Mouse (Mus musculus) midbrain, embryonic 10.5 days (tissue): Measurements from ENCODE around the gene P3h2. TPM values are rescaled to one million over a fixed set of nuclear protein-coding genes. Genes with fewer than 3 reads are reported as not detected.
A peak's percentile ranks its signal among the peaks of the same experiment; 100 is the strongest.

Experiments used
- DNase-seq: peaks from one replicate; pipeline ENCODE4 v3.0.0-alpha.2; 2017; ENCODE audit warnings: low spot score
- H3K27ac ChIP-seq: fragments of 300-500 bp; sonication (generic); replicated peaks from 2 replicates; pipeline ENCODE4 v1.5.1; 2016; ENCODE audit warnings: mild to moderate bottlenecking
- H3K27me3 ChIP-seq: fragments of 300-500 bp; sonication (generic); 2 replicates; pipeline ENCODE4 v1.6.1; 2016; ENCODE audit warnings: low read depth, mild to moderate bottlenecking; ENCODE audit not compliant: poor library complexity, severe bottlenecking
- H3K36me3 ChIP-seq: fragments of 300-500 bp; sonication (generic); 2 replicates; pipeline ENCODE4 v1.6.1; 2016; ENCODE audit warnings: mild to moderate bottlenecking, moderate library complexity
- H3K4me1 ChIP-seq: fragments of 300-500 bp; sonication (generic); 2 replicates; pipeline ENCODE4 v1.6.1; 2016
- H3K4me3 ChIP-seq: fragments of 300-500 bp; sonication (generic); 2 replicates; pipeline ENCODE4 v1.5.1; 2016; ENCODE audit warnings: mild to moderate bottlenecking, moderate library complexity
- H3K9me3 ChIP-seq: fragments of 300-500 bp; sonication (generic); replicated peaks from 2 replicates; pipeline ENCODE4 v1.6.1; 2016; ENCODE audit warnings: mild to moderate bottlenecking
- WGBS: fragments of 180-500 bp; shearing (Covaris S2); methylation state at CpG from one replicate; pipeline ENCODE4 v1.1.7; 2016; 5-methylcytosine and 5-hydroxymethylcytosine counted together
- polyA plus RNA-seq: library from polyadenylated mRNA; unstranded; fragments of >200 nt; fragmentation: Nextera tagmentation; extraction: Ambion mirVana; gene quantifications from 2 replicates; pipeline ENCODE4 v1.2.1, GENCODE M21; 2016

The P3h2 gene
- polyA plus RNA-seq, 1 experiment from 2014 or later = 2.7 TPM

- no peaks in the 10 kb centered on the region for H3K9me3 ChIP-seq
- no peaks in the 10 kb centered on the region for H3K27me3 ChIP-seq
- 97% methylated on average over 1 of the region's 1 CpGs for WGBS
- no peak for DNase-seq
- H3K36me3 ChIP-seq = no peaks in the 10 kb centered on the region
- H3K4me3 ChIP-seq = no peak overlapping the region
- 0 out of 2 replicates have a peak, but pooled peaks cover 5% of the 10 kb centered on the region for H3K4me1 ChIP-seq
- H3K27ac ChIP-seq = no peak overlapping the region
These were observed 17.3 kb downstream of the P3h2 start for GRCm38 (mm10) chr16:26088240-26088639.

DNA sequence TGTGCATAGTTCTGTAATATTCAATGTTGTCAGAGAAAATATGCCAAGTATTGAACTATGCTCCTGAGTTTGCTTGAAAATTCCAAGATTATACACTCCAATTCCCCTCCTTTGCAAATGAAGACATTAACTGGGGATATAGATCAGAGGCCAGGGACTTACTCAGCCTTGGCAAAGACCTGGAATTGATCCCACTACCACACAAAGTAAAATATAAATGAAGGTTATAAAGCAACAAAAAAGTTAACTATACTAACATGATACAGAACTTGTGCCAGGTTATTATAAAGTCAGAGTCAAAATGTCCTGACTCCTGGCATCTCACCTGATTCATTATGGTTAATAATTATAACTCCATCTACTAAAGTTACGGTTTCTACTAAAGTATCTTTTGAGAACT is 18.6 kb downstream of the P3h2 start:
- DNase-seq = no peak
- 93% methylated on average over 1 of the region's 1 CpGs for WGBS
- Histone ChIP-seq H3K4me1 (0 out of 2 replicates have a peak, but pooled peaks cover 9% of the 10 kb centered on the region), H3K9me3 (no peaks in the 10 kb centered on the region), H3K27ac (no peak overlapping the region), H3K4me3 (no peak overlapping the region), H3K27me3 (no peaks in the 10 kb centered on the region), H3K36me3 (no peaks in the 10 kb centered on the region)

GRCm38 (mm10) chr16:26085160-26085559 is 20.4 kb downstream of the P3h2 start:
- Histone ChIP-seq H3K27ac (no peak overlapping the region), H3K4me3 (no peak overlapping the region), H3K27me3 (no peaks in the 10 kb centered on the region), H3K4me1 (0 out of 2 replicates have a peak, but pooled peaks cover 9% of the 10 kb centered on the region), H3K36me3 (no peaks in the 10 kb centered on the region), H3K9me3 (no peaks in the 10 kb centered on the region)
- WGBS = 37% methylated on average over 2 of the region's 2 CpGs
- DNase-seq = no peak

- H3K36me3 ChIP-seq = no peaks in the 10 kb centered on the region
- H3K4me1 ChIP-seq = peaks cover 25% of the 10 kb centered on the region
- no peak overlapping the region for H3K4me3 ChIP-seq
- H3K9me3 ChIP-seq = no peaks in the 10 kb centered on the region
- H3K27ac ChIP-seq = no peak overlapping the region
- H3K27me3 ChIP-seq = no peaks in the 10 kb centered on the region
- DNase-seq = no peak
- WGBS = 89% methylated on average over 1 of the region's 1 CpGs
These were observed 22.8 kb downstream of the P3h2 start for GRCm38 (mm10) chr16:26082831-26083230.

DNA sequence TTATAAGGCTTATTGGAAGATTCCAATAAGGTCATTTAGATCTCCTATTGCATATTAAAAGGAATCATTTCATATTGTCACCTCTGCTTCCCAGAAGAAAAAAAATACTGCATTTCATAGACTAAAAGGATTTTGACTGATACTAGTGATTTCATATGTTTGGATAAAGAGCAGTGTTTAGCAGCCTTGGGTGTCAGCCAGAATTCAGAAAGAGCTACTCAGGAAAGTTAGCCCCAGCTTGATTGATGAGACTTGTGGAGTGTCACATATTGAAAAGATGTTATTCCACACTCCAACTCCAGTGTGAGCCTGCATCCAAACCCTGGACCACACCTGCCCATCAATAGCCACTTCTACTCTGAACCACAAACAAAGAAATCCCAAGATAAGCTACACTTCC is 23.2 kb downstream of the P3h2 start:
- DNase-seq = no peak
- H3K4me3 ChIP-seq = no peak overlapping the region
- no peaks in the 10 kb centered on the region for H3K36me3 ChIP-seq
- H3K9me3 ChIP-seq = no peaks in the 10 kb centered on the region
- H3K27me3 ChIP-seq = no peaks in the 10 kb centered on the region
- H3K27ac ChIP-seq = no peak overlapping the region
- H3K4me1 ChIP-seq = peaks cover 29% of the 10 kb centered on the region

- WGBS = 5% methylated on average over 7 of the region's 7 CpGs
These were observed 26.6 kb downstream of the P3h2 start for GRCm38 (mm10) chr16:26078923-26079351.

DNA sequence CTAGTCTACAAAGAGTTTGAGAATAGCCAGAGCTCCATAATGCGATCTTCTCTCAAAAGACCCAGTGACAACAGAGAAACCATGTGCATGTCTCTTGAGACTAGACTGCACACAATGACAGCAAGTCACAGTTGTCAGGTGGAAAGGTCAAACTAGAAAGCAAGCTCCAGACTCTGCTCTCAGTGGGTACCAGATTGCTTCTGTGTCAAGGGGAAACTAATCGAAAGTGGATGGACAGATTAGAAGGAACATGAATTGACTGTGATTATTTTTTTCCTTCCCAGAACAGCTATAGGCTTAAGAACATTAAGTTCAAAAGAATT is 27.5 kb downstream of the P3h2 start:
- WGBS = 35% methylated on average over 2 of the region's 2 CpGs

More at GRCm38 (mm10) chr16:26078923-26079351, 26.6 kb downstream of the P3h2 start:
- peak; percentile 48 for DNase-seq
- no peaks in the 10 kb centered on the region for H3K36me3 ChIP-seq
- no peaks in the 10 kb centered on the region for H3K27me3 ChIP-seq
- peaks cover 29% of the 10 kb centered on the region for H3K4me1 ChIP-seq
- no peaks in the 10 kb centered on the region for H3K9me3 ChIP-seq
- H3K27ac ChIP-seq = no peak overlapping the region; the same call in 1 of the 2 replicates
- H3K4me3 ChIP-seq = no peak overlapping the region

DNA sequence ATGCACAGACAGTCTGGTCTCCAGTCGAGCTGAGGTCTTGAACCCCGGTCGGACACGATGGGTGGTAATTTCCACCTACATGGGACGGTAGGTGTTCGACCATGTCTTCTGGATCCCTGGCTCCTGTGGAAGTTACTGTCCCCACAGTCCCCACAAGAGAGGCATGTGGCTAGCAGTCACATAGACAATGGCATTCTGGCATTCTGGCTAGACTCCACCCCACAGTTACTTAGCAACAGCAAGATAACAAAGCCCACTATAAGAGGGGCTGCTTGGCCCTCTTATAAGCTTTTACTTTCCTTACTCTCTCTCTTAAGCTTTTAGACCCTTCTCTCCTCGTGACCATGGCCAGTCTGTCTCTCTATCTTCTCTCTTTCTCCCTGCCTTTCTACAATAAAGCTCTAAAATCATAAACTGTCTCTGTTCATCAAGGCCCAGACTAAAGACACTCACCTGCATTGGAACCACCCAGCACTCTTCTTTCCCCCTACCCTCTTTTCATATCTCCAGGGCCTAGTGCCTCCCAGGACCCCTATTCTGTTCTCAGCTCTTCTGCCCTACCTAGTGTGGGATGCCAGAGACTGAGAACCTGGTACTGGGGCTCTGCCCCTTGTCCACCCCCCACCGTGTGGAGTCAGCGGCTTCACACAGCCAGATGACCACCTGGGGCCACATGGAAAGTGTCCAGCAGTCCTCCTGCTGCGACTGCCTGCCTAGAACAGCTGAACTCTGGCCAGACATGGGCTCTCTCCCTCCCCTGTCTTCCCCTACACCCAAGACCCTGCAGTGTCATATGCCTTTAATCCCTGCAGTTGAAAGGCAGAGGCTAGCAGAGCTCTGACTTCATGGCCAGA is 28.1 kb downstream of the P3h2 start:
- no peaks in the 10 kb centered on the region for H3K9me3 ChIP-seq
- no peaks in the 10 kb centered on the region for H3K27me3 ChIP-seq
- no peak overlapping the region for H3K4me3 ChIP-seq
- H3K4me1 ChIP-seq = peaks cover 26% of the 10 kb centered on the region
- peak; percentile 28 for DNase-seq
- WGBS = 52% methylated on average over 10 of the region's 10 CpGs
- peak overlapping the region; percentile 82 for H3K27ac ChIP-seq
- H3K36me3 ChIP-seq = no peaks in the 10 kb centered on the region

More for the DNA sequence above, 27.5 kb downstream of the P3h2 start:
- no peak for DNase-seq
- Histone ChIP-seq H3K27me3 (no peaks in the 10 kb centered on the region), H3K4me3 (no peak overlapping the region), H3K9me3 (no peaks in the 10 kb centered on the region), H3K36me3 (no peaks in the 10 kb centered on the region), H3K4me1 (peaks cover 29% of the 10 kb centered on the region), H3K27ac (peak overlapping the region; percentile 82)

- H3K9me3 ChIP-seq = no peaks in the 10 kb centered on the region
- DNase-seq = no peak
- H3K27ac ChIP-seq = no peak overlapping the region
- peaks cover 26% of the 10 kb centered on the region for H3K4me1 ChIP-seq
- no peaks in the 10 kb centered on the region for H3K36me3 ChIP-seq
- no peaks in the 10 kb centered on the region for H3K27me3 ChIP-seq
- H3K4me3 ChIP-seq = no peak overlapping the region
These were observed 30.5 kb downstream of the P3h2 start for GRCm38 (mm10) chr16:26075063-26075462.

DNA sequence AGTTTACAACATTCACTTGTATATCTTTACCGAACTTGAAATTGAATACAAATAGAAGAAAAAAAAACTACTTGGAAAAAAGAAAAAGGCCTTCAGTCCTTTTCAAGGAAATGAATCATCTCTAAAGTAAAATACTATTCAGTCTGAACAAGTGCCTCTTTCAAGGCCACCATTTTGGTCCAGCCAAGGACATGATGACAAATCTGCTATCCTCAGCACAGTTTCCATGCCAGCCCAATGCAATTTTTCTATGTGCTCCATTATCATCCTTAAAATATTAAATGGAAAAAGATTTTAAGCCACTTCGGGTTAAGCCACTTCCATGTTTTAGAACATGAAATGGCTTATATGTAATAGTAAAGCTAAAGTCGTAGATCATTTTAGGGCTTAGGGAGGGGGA is 35.2 kb downstream of the P3h2 start:
- no peak overlapping the region for H3K27ac ChIP-seq
- no peak overlapping the region for H3K4me3 ChIP-seq
- WGBS = 89% methylated on average over 3 of the region's 3 CpGs
- H3K4me1 ChIP-seq = no peaks in the 10 kb centered on the region
- H3K36me3 ChIP-seq = no peaks in the 10 kb centered on the region
- H3K9me3 ChIP-seq = no peaks in the 10 kb centered on the region
- DNase-seq = no peak
- H3K27me3 ChIP-seq = no peaks in the 10 kb centered on the region

- Histone ChIP-seq H3K4me3 (no peak overlapping the region), H3K27me3 (no peaks in the 10 kb centered on the region), H3K9me3 (no peaks in the 10 kb centered on the region), H3K4me1 (no peaks in the 10 kb centered on the region), H3K36me3 (no peaks in the 10 kb centered on the region), H3K27ac (no peak overlapping the region)
- 75% methylated on average over 6 of the region's 6 CpGs for WGBS
- DNase-seq = no peak
These were observed 40.5 kb downstream of the P3h2 start for GRCm38 (mm10) chr16:26065060-26065459.

DNA sequence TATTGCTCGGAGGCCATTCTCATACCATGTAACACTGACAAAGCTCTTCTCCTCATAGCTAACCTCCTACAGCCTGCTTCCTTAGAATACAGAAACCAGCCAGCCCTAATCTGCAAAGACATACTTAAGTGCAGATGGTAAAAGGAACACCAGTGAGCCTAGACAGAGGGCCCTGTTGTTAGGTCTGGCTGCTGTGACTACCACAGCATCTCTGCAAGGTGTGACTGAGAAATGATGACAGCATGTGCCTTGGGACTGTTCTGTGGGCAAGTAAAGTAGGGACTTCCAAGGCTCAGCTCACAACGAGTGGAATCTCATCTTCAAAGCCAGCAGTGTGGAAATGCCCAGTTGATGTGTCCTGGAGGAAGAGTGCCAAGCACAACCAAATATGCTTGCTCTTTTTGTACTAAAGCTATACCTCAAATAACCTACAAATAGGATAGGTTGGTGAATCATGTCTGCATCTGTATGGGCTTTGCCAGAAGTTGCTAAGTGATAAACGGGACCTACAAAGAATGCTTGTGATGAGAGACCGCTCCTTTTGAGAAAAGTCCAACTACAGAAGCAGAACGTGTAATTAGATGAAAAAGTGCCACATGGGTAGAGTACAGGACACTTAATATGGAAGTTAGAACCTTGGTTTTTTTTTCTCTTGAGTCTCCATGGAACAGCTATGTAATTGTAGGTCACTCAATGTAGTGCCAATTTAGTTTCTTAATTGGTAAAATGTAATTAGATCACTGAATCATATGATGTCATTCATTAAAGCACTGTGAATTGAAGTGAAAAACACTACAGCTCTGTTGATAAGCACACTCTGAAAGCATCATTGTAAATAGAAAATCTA is 45.1 kb downstream of the P3h2 start:
- no peak overlapping the region for H3K4me3 ChIP-seq
- no peaks in the 10 kb centered on the region for H3K36me3 ChIP-seq
- no peaks in the 10 kb centered on the region for H3K4me1 ChIP-seq
- DNase-seq = no peak
- no peaks in the 10 kb centered on the region for H3K9me3 ChIP-seq
- H3K27me3 ChIP-seq = no peaks in the 10 kb centered on the region
- H3K27ac ChIP-seq = no peak overlapping the region
- 87% methylated on average over 5 of the region's 5 CpGs for WGBS

DNA sequence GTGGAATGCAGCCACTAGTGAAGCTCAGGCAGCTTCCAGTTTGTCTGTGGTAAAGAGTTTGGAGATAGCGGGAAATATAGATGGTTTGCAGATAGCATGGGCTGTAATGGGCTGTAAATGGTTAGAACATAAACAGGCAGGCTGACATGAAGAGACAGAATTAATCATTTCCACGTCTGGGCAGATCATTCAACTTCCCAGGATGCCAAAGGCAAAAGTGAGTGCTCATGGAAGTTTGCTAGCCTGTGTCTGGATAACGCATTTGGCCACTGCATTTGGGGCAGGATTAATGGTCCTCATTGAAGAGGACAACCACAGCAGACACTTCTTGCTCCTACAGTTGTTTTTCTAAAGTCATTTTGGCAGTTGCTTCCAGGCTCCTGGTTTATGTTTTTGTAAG is 52.0 kb downstream of the P3h2 start:
- H3K4me3 ChIP-seq = no peak overlapping the region
- H3K27ac ChIP-seq = no peak overlapping the region
- no peaks in the 10 kb centered on the region for H3K27me3 ChIP-seq
- DNase-seq = no peak
- WGBS = 86% methylated on average over 3 of the region's 3 CpGs
- H3K4me1 ChIP-seq = peaks cover 14% of the 10 kb centered on the region
- no peaks in the 10 kb centered on the region for H3K36me3 ChIP-seq
- H3K9me3 ChIP-seq = no peaks in the 10 kb centered on the region
